Mouse (Mus musculus) mouse embryonic stem cell (cell line): ENCODE data around the gene Mrpl32.

ENCODE experiments used
- in situ Hi-C, 2 experiments: fragments of 300-500 bp; cut with MboI; formaldehyde crosslinking; loops; 1 replicate in 1 of 2; 3 replicates in 1 of 2; pipeline ENCODE4 v1.14.3; 2019 to 2020; ENCODE audit warnings: low sequenced_read_pairs in 2 of 2, low pct_unique_long_range_greater_than_20kb in 1 of 2, mixed read lengths in 1 of 2; ENCODE audit not compliant: unreplicated experiment in 1 of 2

Gene Mrpl32

GRCm38 (mm10) chr13:14612926-14613529 is at the start of gene Mrpl32, which contains the start of gene Psma2:
Gene Mrpl32 (minus strand): TSS chr13:14613165.
Gene Psma2 (plus strand): TSS chr13:14613240.
- in situ Hi-C loops = no loop called here

DNA sequence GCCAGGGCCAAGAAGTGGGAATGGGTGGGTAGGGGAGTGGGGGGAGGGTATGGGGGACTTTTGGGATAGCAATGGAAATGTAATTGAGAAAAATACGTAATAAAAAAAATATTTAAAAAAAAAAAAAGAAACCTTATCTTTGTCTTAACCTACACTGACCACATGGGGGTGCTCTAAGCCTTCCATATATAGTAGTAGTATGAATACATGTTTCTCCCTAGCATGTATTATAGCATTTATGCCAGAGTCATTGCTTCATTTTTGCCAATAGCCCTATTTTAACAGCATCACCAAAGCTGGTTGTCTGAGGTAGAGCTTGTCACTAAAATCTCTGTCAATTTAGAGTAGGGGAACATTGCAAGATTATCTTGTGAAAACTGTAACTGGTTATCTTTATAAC is 36.3 kb upstream of the Mrpl32 start:
- in situ Hi-C loops = loop anchor here in 1 of 2 experiments (10.0 kb wide), 1 partner anchor 1106 kb away; no protein-coding TSS in a partner anchor

DNA sequence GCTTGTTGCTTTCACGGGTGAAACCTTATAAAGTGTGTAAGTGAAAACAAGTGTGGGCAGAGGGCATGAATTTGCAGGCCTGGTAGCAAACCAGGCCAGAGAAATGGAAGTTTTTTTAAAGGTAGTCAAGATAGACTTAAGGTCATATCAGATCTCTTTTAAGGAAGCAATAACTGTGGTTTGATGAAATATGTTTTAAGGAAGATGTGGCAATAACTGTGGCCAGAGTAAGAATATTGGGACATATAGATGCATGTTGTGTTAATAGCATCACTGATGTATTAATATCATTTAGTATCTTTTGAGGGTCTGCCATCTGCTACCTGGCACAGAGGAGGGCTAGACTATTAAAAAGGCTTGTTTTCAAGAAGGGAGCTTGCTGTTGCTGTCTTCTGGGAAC is 27.0 kb upstream of the Mrpl32 start:
- in situ Hi-C loops = loop anchor here in 1 of 2 experiments (10.0 kb wide), 1 partner anchor 1115 kb away; no protein-coding TSS in a partner anchor

GRCm38 (mm10) chr13:14629726-14630641 is 17.0 kb upstream of the Mrpl32 start, which contains the start of gene AW209491:
Gene AW209491 (plus strand): TSS chr13:14630154.
- in situ Hi-C loops = no loop called here

- in situ Hi-C loops = no loop called here
These were observed 5.8 kb upstream of the Mrpl32 start for GRCm38 (mm10) chr13:14618724-14619123.

DNA sequence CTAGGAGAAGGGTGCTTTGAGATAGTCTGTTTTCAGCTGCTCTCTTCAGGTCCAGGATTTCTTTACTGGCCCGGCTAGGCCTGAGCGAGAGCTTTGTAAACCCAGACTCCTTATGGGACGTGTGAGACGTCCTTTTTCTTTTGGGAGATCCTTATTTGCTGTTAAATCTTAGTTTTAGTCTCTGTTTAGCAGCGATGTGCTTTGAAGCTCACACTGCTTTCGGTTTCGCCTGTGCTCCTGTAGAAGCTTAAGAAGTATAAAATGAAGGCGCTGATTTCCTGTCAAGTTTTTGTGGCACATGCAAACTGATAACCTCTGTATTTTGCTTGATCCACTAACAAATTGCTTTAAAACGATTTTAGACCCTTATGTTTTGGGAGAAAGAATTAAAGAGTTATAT is 588 bp upstream of the Mrpl32 start:
- in situ Hi-C loops = no loop called here

- in situ Hi-C loops = no loop called here
These were observed 502 bp downstream of the Mrpl32 start for GRCm38 (mm10) chr13:14612463-14612862.

DNA sequence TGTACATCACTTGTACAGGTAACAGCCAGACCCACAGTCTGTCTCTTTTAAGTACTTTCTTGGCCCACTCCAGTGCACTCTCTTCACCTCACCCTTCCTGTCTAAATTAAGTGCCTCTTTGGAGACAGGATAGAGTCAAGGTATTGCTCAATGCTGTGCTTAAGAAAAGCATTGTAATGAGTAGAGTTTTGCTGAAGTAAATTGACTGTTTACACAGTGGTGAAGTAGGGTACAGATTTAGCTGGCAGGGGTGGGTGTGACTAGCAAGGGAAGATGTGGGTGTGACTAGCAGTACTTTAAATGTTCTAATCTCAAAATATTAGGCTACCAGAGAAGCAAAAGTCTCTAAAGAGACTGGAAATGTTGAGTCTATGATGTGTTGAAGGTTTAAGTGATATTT is 5.3 kb downstream of the Mrpl32 start:
- in situ Hi-C loops = no loop called here

- in situ Hi-C loops = no loop called here
These were observed 10.2 kb downstream of the Mrpl32 start for GRCm38 (mm10) chr13:14602744-14603143.

GRCm38 (mm10) chr13:14580392-14580791 is 32.6 kb downstream of the Mrpl32 start:
- in situ Hi-C loops = no loop called here

DNA sequence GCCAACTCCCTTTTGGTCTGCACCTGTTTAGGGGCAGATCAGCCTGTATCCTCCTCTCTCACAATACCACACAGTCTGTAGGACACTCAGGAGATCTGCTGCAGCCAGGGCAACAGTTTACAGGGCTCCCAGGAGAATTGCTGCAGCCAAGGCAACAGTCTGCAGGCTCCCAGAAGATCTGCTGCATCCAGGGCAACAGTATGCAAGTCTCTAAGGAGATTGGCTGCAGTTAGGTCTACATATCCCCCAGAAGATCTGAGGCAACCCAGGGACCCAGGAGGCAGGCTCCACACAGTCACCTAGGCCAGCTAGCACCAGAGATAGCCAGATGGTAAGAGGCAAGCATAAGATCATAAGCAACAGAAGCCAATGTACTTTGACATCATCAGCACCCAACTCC is 38.8 kb downstream of the Mrpl32 start:
- in situ Hi-C loops = no loop called here

DNA sequence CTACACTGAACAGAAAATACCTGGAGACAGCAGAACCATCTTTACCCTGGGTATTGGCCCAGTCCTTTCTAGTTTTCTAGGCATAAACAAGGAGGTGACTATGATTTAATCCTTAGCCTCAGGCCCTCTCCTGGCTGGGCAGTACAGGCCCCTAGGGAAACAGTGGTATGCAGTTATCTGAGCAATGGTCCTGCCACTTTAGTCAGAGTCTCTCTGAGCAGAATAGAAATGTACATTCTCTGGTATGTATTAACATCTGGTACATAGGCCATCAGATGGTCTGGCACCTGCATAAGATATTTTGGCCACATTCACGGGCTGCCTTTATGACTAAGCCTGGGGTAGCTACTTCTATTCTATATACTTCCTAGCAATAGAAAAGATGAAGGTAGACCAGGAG is 51.6 kb downstream of the Mrpl32 start:
- in situ Hi-C loops = no loop called here
